21 mouse cellular contexts compared by ENCODE assay signal in genomic region chr7:100805391-100805790, GRCm38 (mm10). TPM values are rescaled to one million over a fixed set of nuclear protein-coding genes. Genes with fewer than 3 reads are reported as not detected.
DNase-seq lines count a peak whose midpoint lies in the region; ATAC-seq and TF ChIP-seq lines count a peak whose summit lies in the region.
"Had no signal": no experiment of that assay in that cellular context is flagged by ENCODE, and none has a peak within 500 bp of the region (broad histone marks: within the 10 kb centered on the region; RNA-seq: fewer than 3 reads in every experiment).

No protein-coding gene starts in this region.

- H3K27ac ChIP-seq in cerebellum, adult 2 months (ENCODE audit: insufficient read depth, low read length): no peak overlapping the region
- H3K27ac ChIP-seq in hindbrain, embryonic 16.5 days (ENCODE audit: low read depth, low read length): peak overlapping the region; percentile 17; the same call in 1 of the 2 replicates
- no peak overlapping the region for H3K27ac ChIP-seq in hindbrain, embryonic 14.5 days
- no peak overlapping the region for H3K27ac ChIP-seq in liver, adult 2 months (replicated peaks; ENCODE audit: insufficient read depth, low read depth, low read length)
- no peak overlapping the region for H3K27ac ChIP-seq in liver, postnatal 0 days (ENCODE audit: low read depth)
- H3K27ac ChIP-seq: embryonic facial prominence, embryonic 15.5 days; forebrain, embryonic 12.5 days; hindbrain, embryonic 15.5 days; kidney, postnatal 0 days; lung, embryonic 15.5 days; midbrain, embryonic 13.5 days; stomach, postnatal 0 days had no signal

- no peak overlapping the region for H3K4me3 ChIP-seq in cerebellum, adult 2 months (replicated peaks; ENCODE audit: insufficient read depth, low read depth, low read length)
- no peak overlapping the region for H3K4me3 ChIP-seq in hindbrain, embryonic 16.5 days (ENCODE audit: low read length)
- H3K4me3 ChIP-seq in hindbrain, embryonic 14.5 days (replicated peaks; ENCODE audit: low read length): no peak overlapping the region
- no peak overlapping the region for H3K4me3 ChIP-seq in liver, adult 2 months (ENCODE audit: insufficient read depth, low read depth, low read length)
- H3K4me3 ChIP-seq in liver, postnatal 0 days (ENCODE audit: low read depth, low read length): no peak overlapping the region
- H3K4me3 ChIP-seq: embryonic facial prominence, embryonic 15.5 days; forebrain, embryonic 12.5 days; hindbrain, embryonic 15.5 days; lung, embryonic 15.5 days; midbrain, embryonic 13.5 days had no signal

- no peaks in the 10 kb centered on the region for H3K36me3 ChIP-seq in hindbrain, embryonic 16.5 days (ENCODE audit: control insufficient read depth, insufficient read depth, low read length)
- H3K36me3 ChIP-seq in hindbrain, embryonic 14.5 days (replicated peaks; ENCODE audit: control insufficient read depth, insufficient read depth): no peaks in the 10 kb centered on the region
- H3K36me3 ChIP-seq in liver, adult 2 months (ENCODE audit: control insufficient read depth, insufficient read depth, low read length): no peaks in the 10 kb centered on the region
- H3K36me3 ChIP-seq in liver, postnatal 0 days (replicated peaks; ENCODE audit: insufficient read depth, low read length): no peaks in the 10 kb centered on the region
- H3K36me3 ChIP-seq: embryonic facial prominence, embryonic 15.5 days; forebrain, embryonic 12.5 days; hindbrain, embryonic 15.5 days; lung, embryonic 15.5 days; midbrain, embryonic 13.5 days had no signal

- no peak for TF ChIP-seq EP300 in liver, postnatal 0 days (IDR thresholded peaks at IDR 0.05; ENCODE audit: low read depth)

- no peak overlapping the region for H3K4me2 ChIP-seq in hindbrain, embryonic 16.5 days (ENCODE audit: low read length)
- no peak overlapping the region for H3K4me2 ChIP-seq in hindbrain, embryonic 14.5 days (replicated peaks)
- H3K4me2 ChIP-seq in liver, postnatal 0 days (ENCODE audit: low read depth, low read length): no peak overlapping the region
- H3K4me2 ChIP-seq: embryonic facial prominence, embryonic 15.5 days; forebrain, embryonic 12.5 days; hindbrain, embryonic 15.5 days; liver, embryonic 11.5 days; lung, embryonic 15.5 days; midbrain, embryonic 13.5 days had no signal

- H3K9me3 ChIP-seq in hindbrain, embryonic 16.5 days (ENCODE audit: control insufficient read depth, low read length): no peaks in the 10 kb centered on the region
- no peaks in the 10 kb centered on the region for H3K9me3 ChIP-seq in hindbrain, embryonic 14.5 days (ENCODE audit: control insufficient read depth, low read length)
- H3K9me3 ChIP-seq in liver, postnatal 0 days (ENCODE audit: low read length): no peaks in the 10 kb centered on the region
- H3K9me3 ChIP-seq: embryonic facial prominence, embryonic 15.5 days; forebrain, embryonic 12.5 days; hindbrain, embryonic 15.5 days; lung, embryonic 15.5 days; midbrain, embryonic 13.5 days had no signal

- 17% methylated on average over 2 of the region's 2 CpGs for WGBS in cerebellum, adult 2 months
- WGBS in hindbrain, embryonic 16.5 days: 74% methylated on average over 2 of the region's 2 CpGs
- WGBS in hindbrain, embryonic 14.5 days: 80% methylated on average over 2 of the region's 2 CpGs
- WGBS in liver, adult 2 months: 63% methylated on average over 2 of the region's 2 CpGs
- 79% methylated on average over 2 of the region's 2 CpGs for WGBS in liver, postnatal 0 days (ENCODE audit: insufficient replicate concordance)

- peak; percentile 30 to 52 for DNase-seq in cerebellum, adult 2 months
- DNase-seq in cerebellum, adult 11-12 months: no peak
- DNase-seq in hindbrain, embryonic 14.5 days (ENCODE audit: low spot score): no peak
- DNase-seq in liver, adult 2 months (ENCODE audit: extremely low read depth, low read depth, low spot score): peak; percentile 42
- no peak for DNase-seq in liver, postnatal 0 days
- DNase-seq in gastrocnemius, postnatal 14 days: no peak
- DNase-seq in right cerebral cortex, postnatal 25 days: no peak
- DNase-seq: adrenal gland, adult 8-10 months; gastrocnemius, postnatal 10 days; right cerebral cortex, postnatal 14 days; thymus, postnatal 36 days had no signal

- no peaks in the 10 kb centered on the region for H3K79me2 ChIP-seq in liver, adult 2 months (ENCODE audit: control insufficient read depth, insufficient read depth, low read length)

- ATAC-seq in hindbrain, embryonic 16.5 days: no peak
- ATAC-seq in hindbrain, embryonic 14.5 days (ENCODE audit: low FRiP score): no peak
- ATAC-seq in liver, postnatal 0 days: no peak
- ATAC-seq: midbrain, embryonic 13.5 days had no signal

- TF ChIP-seq CTCF in cerebellum, adult 2 months (IDR thresholded peaks at IDR 0.05; ENCODE audit: borderline replicate concordance, insufficient read depth, low read depth, low read length): no peak
- TF ChIP-seq CTCF in liver, adult 2 months (IDR thresholded peaks at IDR 0.05; ENCODE audit: low read depth, low read length): no peak
- no peak for TF ChIP-seq CTCF in liver, postnatal 0 days (IDR thresholded peaks at IDR 0.05; ENCODE audit: low read depth)

- H3K9ac ChIP-seq in hindbrain, embryonic 16.5 days (ENCODE audit: low read depth, low read length): no peak overlapping the region
- no peak overlapping the region for H3K9ac ChIP-seq in hindbrain, embryonic 14.5 days
- H3K9ac ChIP-seq in liver, adult 2 months (ENCODE audit: low read depth, low read length): no peak overlapping the region
- H3K9ac ChIP-seq in liver, postnatal 0 days (replicated peaks): no peak overlapping the region
- H3K9ac ChIP-seq: embryonic facial prominence, embryonic 15.5 days; forebrain, embryonic 12.5 days; hindbrain, embryonic 15.5 days; lung, embryonic 15.5 days; midbrain, embryonic 13.5 days had no signal

- H3K27me3 ChIP-seq in cerebellum, adult 2 months (ENCODE audit: control insufficient read depth, insufficient read depth, low read length): no peaks in the 10 kb centered on the region
- no peaks in the 10 kb centered on the region for H3K27me3 ChIP-seq in hindbrain, embryonic 16.5 days (replicated peaks; ENCODE audit: control insufficient read depth, insufficient read depth, low read length)
- no peaks in the 10 kb centered on the region for H3K27me3 ChIP-seq in hindbrain, embryonic 14.5 days (ENCODE audit: control insufficient read depth, insufficient read depth, low read length)
- no peaks in the 10 kb centered on the region for H3K27me3 ChIP-seq in liver, adult 2 months (ENCODE audit: control insufficient read depth, insufficient read depth, low read length)
- no peaks in the 10 kb centered on the region for H3K27me3 ChIP-seq in liver, postnatal 0 days (ENCODE audit: insufficient read depth, low read length)
- H3K27me3 ChIP-seq: CH12.LX; embryonic facial prominence, embryonic 15.5 days; forebrain, embryonic 12.5 days; hindbrain, embryonic 15.5 days; lung, embryonic 15.5 days; midbrain, embryonic 13.5 days had no signal

- no peak for TF ChIP-seq POLR2A in cerebellum, adult 2 months (IDR thresholded peaks at IDR 0.05; ENCODE audit: borderline replicate concordance, insufficient read depth, low read length)
- no peak for TF ChIP-seq POLR2A in liver, adult 2 months (IDR thresholded peaks at IDR 0.05; ENCODE audit: extremely low read depth, insufficient read depth, low read length)

- H3K4me1 ChIP-seq in cerebellum, adult 2 months (ENCODE audit: control insufficient read depth, insufficient read depth, low read length): peaks cover 12% of the 10 kb centered on the region
- H3K4me1 ChIP-seq in hindbrain, embryonic 16.5 days (ENCODE audit: control insufficient read depth, insufficient read depth, low read depth, low read length): peaks cover 2% of the 10 kb centered on the region; the same call in 1 of the 2 replicates
- H3K4me1 ChIP-seq in hindbrain, embryonic 14.5 days (replicated peaks; ENCODE audit: control insufficient read depth, insufficient read depth, low read length): no peaks in the 10 kb centered on the region
- H3K4me1 ChIP-seq in liver, adult 2 months (ENCODE audit: control insufficient read depth, insufficient read depth, low read length): no peaks in the 10 kb centered on the region; the same call in 1 of the 2 replicates
- peaks cover 5% of the 10 kb centered on the region for H3K4me1 ChIP-seq in liver, postnatal 0 days (ENCODE audit: insufficient read depth)
- H3K4me1 ChIP-seq: embryonic facial prominence, embryonic 15.5 days; forebrain, embryonic 12.5 days; lung, embryonic 15.5 days; midbrain, embryonic 13.5 days had no signal

- intact Hi-C loops in gastrocnemius, postnatal 14 days (cut with DNase I; ENCODE audit: low total_unique reads): no loop called here

RNA-seq across cellular contexts. Expression of gene Relt, which starts 57.9 kb away (rescaled TPM):
- 24.8 and 29.2 TPM in 2 replicates for polyA plus RNA-seq in cerebellum, adult 2 months (2012; rRNA removed)
- polyA plus RNA-seq in hindbrain, embryonic 16.5 days (2015; fragmentation: Nextera tagmentation; extraction: Ambion mirVana): 5.1 and 5.3 TPM in 2 replicates
- polyA plus RNA-seq in hindbrain, embryonic 14.5 days (2014; fragmentation: Nextera tagmentation; extraction: Ambion mirVana): 4.3 and 5.0 TPM in 2 replicates
- 0.37 and 2.1 TPM in 2 replicates for total RNA-seq in liver, adult 2 months (2014; rRNA removed)
- 1.0 TPM in 2 replicates for polyA plus RNA-seq in liver, adult 2 months (2012; rRNA removed)
- 6.9 and 7.5 TPM in 2 replicates for polyA plus RNA-seq in liver, postnatal 0 days (2015; fragmentation: Nextera tagmentation; extraction: Ambion mirVana)
- 10 to 100 TPM in 1 of 2 experiments, 1 to 10 TPM in 1; 5.4 to 16.3 TPM for total RNA-seq in gastrocnemius, postnatal 14 days (2021)

Comparison
In these comparisons a context has a peak if more than half of its experiments do, and no peak if none do; other contexts are left out.
1. DNase-seq: peak in cerebellum, adult 2 months (2 of 2) and liver, adult 2 months (single experiment); none in cerebellum, adult 11-12 months (single experiment), hindbrain, embryonic 14.5 days (single experiment), liver, postnatal 0 days (single experiment), gastrocnemius, postnatal 14 days (single experiment) and right cerebral cortex, postnatal 25 days (single experiment).